In genomic region chr9:64473695-64474094, GRCm38 (mm10) we compare ENCODE assay signal across 14 mouse cellular contexts.
DNase-seq lines count a peak whose midpoint lies in the region; ATAC-seq and TF ChIP-seq lines count a peak whose summit lies in the region.
"Had no signal": no experiment of that assay in that cellular context is flagged by ENCODE, and none has a peak within 500 bp of the region (broad histone marks: within the 10 kb centered on the region; RNA-seq: fewer than 3 reads in every experiment).

No protein-coding gene starts in this region.

- H3K36me3 ChIP-seq in kidney, embryonic 15.5 days: no peaks in the 10 kb centered on the region
- H3K36me3 ChIP-seq in liver, embryonic 14.5 days (replicated peaks; ENCODE audit: control insufficient read depth, insufficient read depth, low read depth): no peaks in the 10 kb centered on the region
- no peaks in the 10 kb centered on the region for H3K36me3 ChIP-seq in liver, postnatal 0 days (replicated peaks; ENCODE audit: insufficient read depth, low read length)
- no peaks in the 10 kb centered on the region for H3K36me3 ChIP-seq in liver, embryonic 15.5 days (replicated peaks)
- H3K36me3 ChIP-seq in midbrain, embryonic 11.5 days (ENCODE audit: control insufficient read depth, insufficient read depth, low read length): no peaks in the 10 kb centered on the region
- H3K36me3 ChIP-seq: embryonic facial prominence, embryonic 15.5 days; hindbrain, embryonic 12.5 days; neural tube, embryonic 12.5 days had no signal

- TF ChIP-seq EP300 in liver, embryonic 14.5 days (IDR thresholded peaks at IDR 0.05; ENCODE audit: low read depth): no peak
- no peak for TF ChIP-seq EP300 in liver, postnatal 0 days (IDR thresholded peaks at IDR 0.05; ENCODE audit: low read depth)

- H3K9ac ChIP-seq in kidney, embryonic 15.5 days: 0 out of 2 replicates have a peak overlapping the region, but pooled peaks have one; percentile 5
- no peak overlapping the region for H3K9ac ChIP-seq in liver, embryonic 14.5 days (replicated peaks)
- no peak overlapping the region for H3K9ac ChIP-seq in liver, postnatal 0 days (replicated peaks)
- H3K9ac ChIP-seq in liver, embryonic 15.5 days: peak overlapping the region; percentile 5; the same call in 1 of the 2 replicates
- H3K9ac ChIP-seq in midbrain, embryonic 11.5 days (ENCODE audit: low read length): no peak overlapping the region
- H3K9ac ChIP-seq: embryonic facial prominence, embryonic 15.5 days; hindbrain, embryonic 12.5 days; neural tube, embryonic 12.5 days had no signal

- H3K27ac ChIP-seq in kidney, embryonic 15.5 days: 0 out of 2 replicates have a peak overlapping the region, but pooled peaks have one; percentile 28
- H3K27ac ChIP-seq in liver, embryonic 14.5 days: 0 out of 2 replicates have a peak overlapping the region, but pooled peaks have one; percentile 31
- no peak overlapping the region for H3K27ac ChIP-seq in liver, postnatal 0 days (ENCODE audit: low read depth)
- H3K27ac ChIP-seq in liver, embryonic 15.5 days (replicated peaks): peak overlapping the region; percentile 71
- H3K27ac ChIP-seq in midbrain, embryonic 11.5 days (ENCODE audit: low read depth, low read length): no peak overlapping the region
- H3K27ac ChIP-seq: embryonic facial prominence, embryonic 15.5 days; hindbrain, embryonic 12.5 days; neural tube, embryonic 12.5 days had no signal

- H3K4me1 ChIP-seq in kidney, embryonic 15.5 days: peaks cover 31% of the 10 kb centered on the region
- H3K4me1 ChIP-seq in liver, embryonic 14.5 days (replicated peaks; ENCODE audit: control insufficient read depth in 2 of 2, insufficient read depth in 2 of 2, low read length in 1 of 2): peaks cover 19 to 21% of the 10 kb centered on the region in 2 experiments
- H3K4me1 ChIP-seq in liver, postnatal 0 days (ENCODE audit: insufficient read depth): peaks cover 10% of the 10 kb centered on the region
- peaks cover 40% of the 10 kb centered on the region for H3K4me1 ChIP-seq in liver, embryonic 15.5 days (replicated peaks)
- H3K4me1 ChIP-seq in midbrain, embryonic 11.5 days (ENCODE audit: control insufficient read depth, insufficient read depth, low read length): no peaks in the 10 kb centered on the region

- no peaks in the 10 kb centered on the region for H3K9me3 ChIP-seq in kidney, embryonic 15.5 days (replicated peaks)
- H3K9me3 ChIP-seq in liver, embryonic 14.5 days (ENCODE audit: control insufficient read depth, low read length): no peaks in the 10 kb centered on the region
- no peaks in the 10 kb centered on the region for H3K9me3 ChIP-seq in liver, postnatal 0 days (ENCODE audit: low read length)
- no peaks in the 10 kb centered on the region for H3K9me3 ChIP-seq in liver, embryonic 15.5 days (replicated peaks)
- H3K9me3 ChIP-seq in midbrain, embryonic 11.5 days (ENCODE audit: control insufficient read depth, low read length): no peaks in the 10 kb centered on the region
- H3K9me3 ChIP-seq: embryonic facial prominence, embryonic 15.5 days; hindbrain, embryonic 12.5 days; neural tube, embryonic 12.5 days had no signal

- H3K4me2 ChIP-seq in kidney, embryonic 15.5 days: no peak overlapping the region
- no peak overlapping the region for H3K4me2 ChIP-seq in liver, embryonic 14.5 days (ENCODE audit: low read depth)
- H3K4me2 ChIP-seq in liver, postnatal 0 days (ENCODE audit: low read depth, low read length): no peak overlapping the region
- peak overlapping the region; percentile 39; the same call in 1 of the 2 replicates for H3K4me2 ChIP-seq in liver, embryonic 15.5 days
- H3K4me2 ChIP-seq in midbrain, embryonic 11.5 days: no peak overlapping the region
- H3K4me2 ChIP-seq: embryonic facial prominence, embryonic 15.5 days; hindbrain, embryonic 12.5 days; neural tube, embryonic 12.5 days had no signal

- 46% methylated on average over 4 of the region's 4 CpGs for WGBS in kidney, embryonic 15.5 days
- WGBS in liver, embryonic 14.5 days (ENCODE audit: insufficient replicate concordance): 36% methylated on average over 4 of the region's 4 CpGs
- 37% methylated on average over 4 of the region's 4 CpGs for WGBS in liver, postnatal 0 days (ENCODE audit: insufficient replicate concordance)
- 33% methylated on average over 4 of the region's 4 CpGs for WGBS in liver, embryonic 15.5 days (ENCODE audit: insufficient replicate concordance)
- WGBS in midbrain, embryonic 11.5 days: 51% methylated on average over 4 of the region's 4 CpGs

- ATAC-seq in kidney, embryonic 15.5 days (replicated peaks; ENCODE audit: low FRiP score): no peak
- no peak for ATAC-seq in liver, embryonic 14.5 days (ENCODE audit: insufficient read depth)
- ATAC-seq in liver, postnatal 0 days: no peak
- ATAC-seq in liver, embryonic 15.5 days (ENCODE audit: insufficient read depth): no peak
- ATAC-seq in midbrain, embryonic 11.5 days (ENCODE audit: low FRiP score): no peak

- TF ChIP-seq CTCF in liver, embryonic 14.5 days (IDR thresholded peaks at IDR 0.05; ENCODE audit: low read depth): no peak
- no peak for TF ChIP-seq CTCF in liver, postnatal 0 days (IDR thresholded peaks at IDR 0.05; ENCODE audit: low read depth)

- H3K27me3 ChIP-seq in kidney, embryonic 15.5 days: 0 out of 2 replicates have a peak, but pooled peaks cover 3% of the 10 kb centered on the region
- no peaks in the 10 kb centered on the region for H3K27me3 ChIP-seq in liver, embryonic 14.5 days (ENCODE audit: control insufficient read depth, insufficient read depth, low read length)
- H3K27me3 ChIP-seq in liver, postnatal 0 days (ENCODE audit: insufficient read depth, low read length): no peaks in the 10 kb centered on the region
- H3K27me3 ChIP-seq in liver, embryonic 15.5 days: peaks cover 9% of the 10 kb centered on the region; the same call in 1 of the 2 replicates
- H3K27me3 ChIP-seq in midbrain, embryonic 11.5 days (ENCODE audit: control insufficient read depth, insufficient read depth, low read length): no peaks in the 10 kb centered on the region

- no peak overlapping the region for H3K4me3 ChIP-seq in kidney, embryonic 15.5 days (replicated peaks)
- no peak overlapping the region for H3K4me3 ChIP-seq in liver, embryonic 14.5 days (ENCODE audit: insufficient read depth in 1 of 2, low read depth in 2 of 2, low read length in 2 of 2)
- H3K4me3 ChIP-seq in liver, postnatal 0 days (ENCODE audit: low read depth, low read length): no peak overlapping the region
- H3K4me3 ChIP-seq in liver, embryonic 15.5 days (replicated peaks): no peak overlapping the region
- no peak overlapping the region for H3K4me3 ChIP-seq in midbrain, embryonic 11.5 days (ENCODE audit: low read depth, low read length)
- H3K4me3 ChIP-seq: embryonic facial prominence, embryonic 15.5 days; hindbrain, embryonic 12.5 days; neural tube, embryonic 12.5 days had no signal

- DNase-seq in kidney, adult 18-20 months: no peak
- no peak for DNase-seq in liver, embryonic 14.5 days (ENCODE audit: low read depth in 3 of 3, low spot score in 3 of 3)
- DNase-seq in liver, postnatal 0 days: no peak
- DNase-seq in brain, adult 2 months (ENCODE audit: low read depth, low spot score): peak; percentile 55
- no peak for DNase-seq in thymus, postnatal 0 days (ENCODE audit: low spot score)
- DNase-seq in midbrain, embryonic 11.5 days (ENCODE audit: low spot score, missing footprints): no peak
- DNase-seq: cerebellum, adult 11 months; gastrocnemius, postnatal 36 days; layer of hippocampus, adult 9-11 months had no signal

Comparison
In these comparisons a context has a peak if more than half of its experiments do, and no peak if none do; other contexts are left out.
1. H3K27ac ChIP-seq: peak in kidney, embryonic 15.5 days (single experiment), liver, embryonic 14.5 days (single experiment) and liver, embryonic 15.5 days (single experiment); none in liver, postnatal 0 days (single experiment) and midbrain, embryonic 11.5 days (single experiment).
2. H3K9ac ChIP-seq: peak in kidney, embryonic 15.5 days (single experiment) and liver, embryonic 15.5 days (single experiment); none in liver, embryonic 14.5 days (single experiment), liver, postnatal 0 days (single experiment) and midbrain, embryonic 11.5 days (single experiment).